Mouse (Mus musculus): Measurements from ENCODE around the gene Lmntd1.

Gene Lmntd1

GRCm38 (mm10) chr6:145432711-145433708 lies 181.1 kb downstream of the Lmntd1 start:
- DNase-seq = peak in 1 of 2 experiments; percentile 22

GRCm38 (mm10) chr6:145431747-145432146 lies 182.4 kb downstream of the Lmntd1 start:
- no peak for DNase-seq

GRCm38 (mm10) chr6:145427411-145427810 lies 186.7 kb downstream of the Lmntd1 start:
- DNase-seq = no peak

DNA sequence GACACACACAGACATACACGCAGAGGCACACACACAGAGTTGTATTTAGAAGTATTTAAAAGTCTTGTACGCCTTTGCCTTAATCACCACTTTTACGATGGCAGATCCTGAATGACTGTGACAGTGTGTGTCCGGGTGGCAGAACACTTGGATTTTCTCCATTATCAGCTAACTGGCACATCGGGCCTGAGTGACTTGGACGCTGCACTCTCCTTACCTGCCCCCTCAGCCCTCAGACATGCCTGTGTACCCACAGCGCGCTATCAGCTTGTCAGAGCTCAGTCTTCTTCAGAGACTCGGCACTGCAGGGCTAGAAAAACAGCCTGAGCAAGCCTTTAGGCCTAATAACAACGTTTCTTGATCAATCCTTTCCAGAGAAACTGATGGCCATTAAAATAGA lies 187.6 kb downstream of the Lmntd1 start:
- DNase-seq = no peak

DNA sequence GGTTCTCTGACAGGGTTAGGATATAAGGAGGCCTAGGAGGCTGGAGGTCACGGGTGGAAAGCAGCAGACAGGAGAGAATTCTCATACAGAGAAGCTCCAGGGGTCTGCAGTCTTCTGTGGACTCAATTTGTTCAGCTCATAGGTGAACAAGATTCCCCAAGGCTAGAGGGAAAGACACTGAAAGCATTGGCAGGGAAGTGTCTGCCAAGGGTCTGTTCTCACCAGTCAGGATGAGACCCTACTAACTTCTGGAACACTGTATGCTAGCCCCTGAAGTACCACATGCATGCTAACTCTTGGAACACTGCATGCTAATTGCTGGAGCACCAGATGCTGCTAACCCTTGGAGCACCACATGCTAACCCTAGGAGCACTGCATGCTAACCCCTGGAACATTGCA lies 190.0 kb downstream of the Lmntd1 start:
- DNase-seq = no peak

- DNase-seq = no peak
Observed at GRCm38 (mm10) chr6:145423484-145423883, 190.6 kb downstream of the Lmntd1 start.

DNA sequence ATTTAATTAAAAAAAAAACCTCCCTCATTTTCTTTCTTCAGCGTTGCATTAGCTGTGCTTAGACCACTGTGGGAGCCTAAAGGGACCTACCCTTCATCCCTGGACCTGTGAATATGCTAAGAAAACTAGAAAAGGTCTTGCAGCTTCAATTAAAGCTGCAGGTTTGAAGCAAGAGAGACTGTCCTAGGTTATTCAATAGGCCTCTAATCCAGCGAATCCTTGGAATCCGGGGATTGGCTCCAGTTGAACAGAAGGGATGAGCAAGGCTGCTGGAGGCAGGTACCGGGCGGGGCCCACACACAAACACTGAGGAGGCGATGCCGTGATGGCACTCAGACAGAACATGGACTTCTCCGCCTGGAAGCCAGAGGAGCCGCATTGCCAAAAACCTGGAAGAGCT lies 192.5 kb downstream of the Lmntd1 start:
- no peak for DNase-seq

DNA sequence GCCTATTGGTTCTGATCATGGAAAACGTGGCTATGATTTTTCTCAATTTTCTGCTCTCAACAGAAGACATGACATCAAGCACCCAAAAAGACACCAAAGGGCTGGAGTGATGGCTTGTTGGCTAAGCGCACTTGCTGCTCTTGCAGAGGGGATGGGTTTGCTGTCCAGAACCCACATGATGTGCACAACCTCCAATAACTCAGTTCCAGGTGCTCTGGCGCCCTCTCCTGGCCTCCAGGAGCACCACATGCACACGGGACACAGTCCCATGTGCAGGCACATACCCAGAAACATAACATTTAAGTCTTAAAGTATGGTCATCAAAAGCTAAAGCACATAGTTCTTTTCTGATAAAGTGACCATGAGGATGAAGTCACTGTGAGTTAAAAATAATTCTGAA lies 193.7 kb downstream of the Lmntd1 start:
- no peak for DNase-seq

GRCm38 (mm10) chr6:145418856-145419255 lies 195.3 kb downstream of the Lmntd1 start:
- no peak for DNase-seq

DNA sequence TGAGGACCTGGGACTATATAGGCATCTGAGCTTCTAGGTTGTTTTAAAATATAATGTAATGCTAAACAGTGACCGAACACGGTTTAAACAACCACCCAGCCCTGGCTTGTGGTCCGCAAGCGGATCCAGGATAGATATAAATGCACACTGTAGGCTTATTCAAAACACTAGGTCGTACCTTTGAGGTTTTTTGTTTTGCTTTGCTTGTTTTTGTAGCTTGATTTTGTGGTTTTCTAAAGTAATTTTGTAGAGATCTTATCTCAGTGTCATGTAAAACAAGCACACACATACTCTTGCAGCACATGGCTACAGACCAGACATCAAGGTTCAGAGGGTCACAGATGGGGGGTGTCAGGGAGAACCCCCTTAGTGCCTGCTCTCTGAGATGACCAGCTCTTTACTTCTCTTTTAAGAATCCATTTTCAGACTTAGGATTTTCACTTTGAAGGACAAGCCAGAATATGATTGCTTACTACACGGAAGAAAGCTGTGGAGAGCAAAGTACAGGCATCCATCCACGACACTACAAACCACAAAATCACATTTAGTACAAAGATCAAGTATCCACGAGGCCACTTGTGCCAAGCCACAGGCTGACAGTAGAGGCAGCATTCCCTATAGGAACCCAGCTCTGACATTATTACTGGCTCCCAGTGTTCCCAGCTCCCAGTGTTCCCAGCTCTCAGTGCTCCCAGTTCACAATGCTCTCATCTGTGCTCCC lies 196.2 kb downstream of the Lmntd1 start:
- DNase-seq = no peak

DNA sequence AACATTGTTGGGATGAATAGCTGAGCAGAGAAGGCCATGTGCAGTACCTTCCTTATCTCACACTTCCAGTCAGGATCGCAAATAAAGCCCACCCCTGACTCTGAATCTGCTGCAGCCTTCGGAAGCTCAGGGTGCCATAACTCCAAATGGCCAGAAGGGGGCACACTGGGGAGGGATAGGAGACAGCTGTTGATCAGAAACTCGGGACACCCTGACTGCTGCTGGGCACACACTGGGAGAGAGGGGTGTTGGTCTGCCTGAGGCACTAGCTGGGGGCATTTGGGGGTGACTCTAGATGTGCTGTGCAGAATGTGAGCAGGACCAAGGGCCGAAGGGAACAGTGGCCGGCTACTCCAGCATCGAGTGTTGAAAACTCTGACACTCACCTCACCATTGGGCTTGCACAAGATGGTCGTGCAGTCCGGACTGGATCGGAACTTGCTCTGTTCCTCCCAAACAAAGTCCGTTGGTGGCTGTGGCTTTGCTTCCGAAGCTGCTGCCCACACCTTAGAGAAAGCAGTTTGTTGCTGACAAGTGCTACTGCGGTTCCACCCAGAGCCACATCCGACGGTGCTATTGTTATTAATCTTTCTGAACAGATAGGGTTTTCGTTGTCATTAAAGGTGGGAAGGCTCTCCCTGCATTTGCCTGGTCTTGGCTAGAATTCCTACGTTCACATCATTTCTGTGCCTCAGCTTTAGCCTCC lies 197.0 kb downstream of the Lmntd1 start:
- DNase-seq = peak; percentile 71 to 76

DNA sequence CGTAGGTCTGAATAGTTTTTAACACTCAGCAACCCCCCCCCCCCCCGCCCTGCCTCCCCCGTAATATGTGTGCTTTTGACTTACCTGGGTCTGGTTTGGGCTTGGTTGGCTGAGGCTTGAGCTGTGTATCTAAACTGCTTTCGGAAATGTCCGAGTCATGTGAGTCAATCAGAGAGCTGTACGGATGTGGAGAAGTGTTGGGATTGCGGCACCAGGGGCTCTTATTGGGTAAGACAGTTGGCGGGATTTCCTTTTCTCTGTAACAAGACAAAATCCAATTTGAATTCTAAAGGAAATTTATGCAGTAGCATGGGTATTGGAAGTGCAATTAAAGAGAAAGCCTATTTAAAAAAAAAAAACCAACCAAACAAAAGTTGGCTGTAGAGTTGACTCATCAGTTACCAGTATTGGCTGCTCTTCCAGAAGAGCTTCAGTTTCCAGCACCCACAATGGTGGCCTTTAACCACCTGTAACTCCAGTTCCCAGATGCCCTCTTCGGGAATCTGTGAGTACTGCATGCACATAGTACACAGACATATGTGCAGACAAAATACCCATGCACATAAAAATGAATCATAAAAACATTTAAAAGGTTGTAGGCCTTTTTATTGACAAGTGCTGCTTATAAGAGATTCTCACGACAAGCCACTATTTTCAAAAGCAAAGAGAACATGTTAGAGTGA lies 209.6 kb downstream of the Lmntd1 start:
- DNase-seq = no peak

DNA sequence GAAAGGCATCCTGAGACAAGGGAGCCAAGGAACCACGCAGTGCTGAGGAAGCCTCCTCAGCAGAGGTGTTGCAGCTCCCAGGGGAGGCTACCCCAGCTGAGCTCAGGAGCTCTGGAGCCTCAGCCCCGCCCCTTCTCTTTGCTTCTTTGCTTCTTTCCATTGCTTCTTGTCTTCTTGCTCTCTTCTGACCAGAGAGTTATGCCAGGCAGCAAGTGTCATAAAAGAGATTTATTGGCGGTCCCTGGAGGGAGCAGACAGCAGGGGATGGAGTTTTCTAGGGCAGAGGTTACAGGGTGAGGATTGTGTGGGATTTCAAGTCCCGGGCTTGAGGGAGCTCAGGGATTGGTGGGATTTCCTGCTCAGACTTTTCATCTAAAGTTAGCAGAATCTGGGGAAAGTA lies 213.0 kb downstream of the Lmntd1 start:
- no peak for DNase-seq

- no peak for DNase-seq
Observed at GRCm38 (mm10) chr6:145397881-145398280, 216.2 kb downstream of the Lmntd1 start.

- peak; percentile 24 to 31 for DNase-seq
Observed at GRCm38 (mm10) chr6:145396534-145396933, 217.6 kb downstream of the Lmntd1 start.

DNA sequence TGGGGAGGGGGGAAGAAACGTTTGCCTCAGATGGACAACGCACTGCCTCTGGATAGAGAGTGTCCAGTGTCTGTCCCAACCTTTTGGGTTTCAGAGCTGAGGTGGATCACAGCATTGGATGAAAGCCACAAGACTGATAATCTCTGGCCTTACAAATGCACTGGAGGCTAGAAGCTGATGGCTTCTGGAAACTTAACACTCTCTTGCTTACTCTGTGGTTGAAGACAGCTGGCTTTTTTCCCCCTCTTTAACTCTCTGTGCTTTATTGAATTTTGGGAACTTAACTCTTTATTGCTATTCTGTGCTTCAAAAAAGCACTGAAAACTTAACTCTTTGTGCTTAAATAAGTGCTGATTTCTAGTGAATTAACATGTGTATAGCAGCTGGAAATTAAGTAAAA lies 223.7 kb downstream of the Lmntd1 start:
- DNase-seq = no peak

DNA sequence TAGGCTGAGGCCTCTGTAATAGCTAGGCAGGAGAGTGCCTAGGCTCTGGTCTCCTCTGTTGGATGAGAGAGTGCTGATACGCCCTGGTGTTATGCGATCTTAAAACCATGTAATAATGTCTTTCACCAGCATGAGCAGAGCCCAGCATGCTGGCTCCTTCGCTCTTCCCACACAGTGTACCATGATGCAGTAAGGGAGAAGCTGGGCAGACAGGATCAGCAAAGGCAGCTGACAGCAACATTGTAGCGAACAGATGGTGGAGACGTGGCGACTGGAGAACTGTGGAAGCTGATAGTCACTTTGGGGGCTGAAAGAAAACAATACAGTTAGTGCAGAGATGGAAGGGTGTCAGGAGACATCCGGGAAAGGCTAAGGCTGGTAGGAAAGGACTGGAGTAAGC lies 224.2 kb downstream of the Lmntd1 start:
- peak; percentile 42 to 65 for DNase-seq

DNA sequence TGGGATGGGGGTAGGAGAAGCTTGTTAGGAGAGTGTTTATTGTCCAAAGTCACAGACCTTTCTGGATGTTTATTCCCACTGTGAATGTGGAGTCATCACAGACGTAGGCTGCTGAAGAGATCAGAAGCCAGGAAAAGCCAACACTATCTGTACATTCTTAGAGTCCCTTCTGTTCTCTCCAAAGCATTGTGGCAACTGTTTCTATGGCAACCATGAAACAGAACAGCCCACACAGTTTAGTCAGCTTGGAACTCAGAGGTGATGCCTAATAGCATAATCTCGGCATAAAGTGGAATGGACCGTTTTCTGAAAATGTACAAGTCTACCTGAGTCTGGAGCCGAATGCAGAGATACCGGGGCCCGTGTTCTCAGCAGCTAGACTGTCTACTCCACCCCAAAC lies 226.7 kb downstream of the Lmntd1 start:
- DNase-seq = no peak

GRCm38 (mm10) chr6:145382586-145383380 lies 231.3 kb downstream of the Lmntd1 start:
- peak; percentile 39 to 46 for DNase-seq

- DNase-seq = no peak
Observed at GRCm38 (mm10) chr6:145380961-145381360, 233.2 kb downstream of the Lmntd1 start.

- DNase-seq = no peak
Observed at GRCm38 (mm10) chr6:145379175-145379574, 234.9 kb downstream of the Lmntd1 start.

DNA sequence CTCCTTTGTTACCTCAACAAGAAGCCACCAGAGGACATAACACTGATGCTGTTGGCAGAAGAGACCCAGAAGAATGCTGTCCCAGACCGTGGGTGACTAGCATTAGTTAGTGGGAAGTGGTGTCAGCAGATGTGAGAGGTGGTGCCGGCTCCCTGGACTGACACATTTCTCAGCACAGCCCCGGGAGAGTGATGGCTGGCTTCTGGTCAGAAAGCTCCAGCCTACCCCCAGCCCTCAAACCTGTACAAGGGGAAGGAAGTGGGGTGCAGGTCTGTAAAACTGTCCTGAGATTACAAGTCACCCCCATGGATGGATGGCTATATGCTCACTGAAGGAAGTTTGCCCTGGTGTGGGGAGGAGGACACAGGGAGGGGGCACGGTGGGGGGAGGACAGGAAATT lies 235.4 kb downstream of the Lmntd1 start:
- no peak for DNase-seq
